Mouse (Mus musculus): ENCODE results near the gene Zfp536. TPM values are rescaled to one million over a fixed set of nuclear protein-coding genes. Genes with fewer than 3 reads are reported as not detected.

Zfp536 gene
- polyA plus RNA-seq (2015; fragmentation: Nextera tagmentation; extraction: Ambion mirVana) = 3.2 and 3.5 TPM in 2 replicates

DNA sequence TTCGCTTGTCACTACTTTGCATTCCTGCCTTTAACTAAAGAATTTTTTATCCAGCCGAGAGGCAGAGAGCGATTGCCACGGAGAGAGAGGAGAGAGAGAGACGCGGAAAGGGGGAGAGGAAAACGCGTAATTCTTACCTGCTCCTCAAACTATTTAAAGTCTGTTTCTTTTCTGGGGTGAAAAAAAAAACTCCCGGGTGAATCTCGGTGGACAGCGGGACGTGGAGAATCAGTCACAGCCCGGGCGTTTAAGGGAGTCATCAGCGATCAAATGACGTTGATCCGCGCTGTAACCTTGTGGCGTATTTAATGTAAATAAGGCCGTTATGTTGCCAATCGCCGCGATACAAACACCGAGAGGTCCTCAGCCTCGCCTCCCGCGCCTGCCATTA, at the start of gene Zfp536:
Zfp536 (minus strand) TSS at position 330 of the 391 bp plus-strand sequence.
- Histone ChIP-seq H3K27ac (ENCODE audit: low read length) (no peak within 1 kb of the TSS), H3K4me1 (ENCODE audit: insufficient read depth, low read depth, low read length) (peaks cover 9% of the 10 kb centered on the region; the same call in 1 of the 2 replicates), H3K4me3 (ENCODE audit: low read depth, low read length) (peak within 1 kb of the TSS; percentile 51), H3K36me3 (ENCODE audit: insufficient read depth, low read length) (no peaks in the 10 kb centered on the region), H3K4me2 (replicated peaks; ENCODE audit: low read depth, low read length) (peak within 1 kb of the TSS; percentile 75), H3K9me3 (ENCODE audit: low read length) (no peaks in the 10 kb centered on the region), H3K27me3 (replicated peaks; ENCODE audit: insufficient read depth, low read length) (peaks cover 58% of the 10 kb centered on the region), H3K9ac (replicated peaks; ENCODE audit: low read depth) (no peak within 1 kb of the TSS)
- 1% methylated on average over 27 of the region's 27 CpGs for WGBS
- DNase-seq (ENCODE audit: low spot score) (peak; percentile 22), ATAC-seq (no peak)
- TF ChIP-seq CTCF (IDR thresholded peaks at IDR 0.05) (no peak), EP300 (IDR thresholded peaks at IDR 0.05) (no peak)

DNA sequence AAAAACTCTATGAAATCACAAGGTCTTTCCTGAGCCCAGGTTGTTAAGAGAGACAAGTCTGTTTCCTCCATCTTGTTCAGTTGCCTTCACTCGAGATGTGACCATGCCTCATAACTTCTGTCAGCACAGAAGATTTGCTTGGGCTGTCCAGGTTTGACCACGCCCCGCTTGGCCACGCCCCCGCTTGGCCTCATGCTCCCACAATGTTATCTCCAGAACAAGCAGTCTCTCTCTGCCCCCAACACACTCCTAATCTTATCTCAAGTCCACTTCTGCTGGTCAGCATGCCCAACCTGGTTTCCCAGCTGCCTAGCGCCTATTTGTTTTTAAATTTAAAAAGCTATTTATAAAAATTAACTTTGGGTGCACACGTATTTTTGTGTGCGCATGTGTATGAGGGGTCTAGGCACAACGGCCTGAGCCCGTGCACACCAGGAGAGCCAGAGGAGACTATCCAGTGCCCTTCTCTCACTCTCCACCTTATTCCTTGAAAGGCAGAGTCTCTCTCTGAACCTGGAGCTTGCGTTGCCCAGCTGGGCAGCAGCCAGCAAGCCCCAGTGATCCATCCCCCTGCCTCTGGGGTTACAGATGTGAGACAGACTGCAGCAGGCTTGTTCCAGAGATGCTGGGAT, 47.3 kb upstream of the Zfp536 start:
- H3K4me2 ChIP-seq (replicated peaks; ENCODE audit: low read depth, low read length) = no peak overlapping the region
- DNase-seq (ENCODE audit: low spot score) (no peak), ATAC-seq (no peak)
- H3K4me3 ChIP-seq (ENCODE audit: low read depth, low read length) = no peak overlapping the region
- no peaks in the 10 kb centered on the region for H3K9me3 ChIP-seq (ENCODE audit: low read length)
- WGBS = 55% methylated on average over 11 of the region's 11 CpGs
- H3K4me1 ChIP-seq (ENCODE audit: insufficient read depth, low read depth, low read length) = no peaks in the 10 kb centered on the region
- no peak overlapping the region for H3K27ac ChIP-seq (ENCODE audit: low read length)
- no peak overlapping the region for H3K9ac ChIP-seq (replicated peaks; ENCODE audit: low read depth)
- no peaks in the 10 kb centered on the region for H3K36me3 ChIP-seq (ENCODE audit: insufficient read depth, low read length)
- TF ChIP-seq CTCF (IDR thresholded peaks at IDR 0.05) (no peak), EP300 (IDR thresholded peaks at IDR 0.05) (no peak)
- no peaks in the 10 kb centered on the region for H3K27me3 ChIP-seq (replicated peaks; ENCODE audit: insufficient read depth, low read length)

DNA sequence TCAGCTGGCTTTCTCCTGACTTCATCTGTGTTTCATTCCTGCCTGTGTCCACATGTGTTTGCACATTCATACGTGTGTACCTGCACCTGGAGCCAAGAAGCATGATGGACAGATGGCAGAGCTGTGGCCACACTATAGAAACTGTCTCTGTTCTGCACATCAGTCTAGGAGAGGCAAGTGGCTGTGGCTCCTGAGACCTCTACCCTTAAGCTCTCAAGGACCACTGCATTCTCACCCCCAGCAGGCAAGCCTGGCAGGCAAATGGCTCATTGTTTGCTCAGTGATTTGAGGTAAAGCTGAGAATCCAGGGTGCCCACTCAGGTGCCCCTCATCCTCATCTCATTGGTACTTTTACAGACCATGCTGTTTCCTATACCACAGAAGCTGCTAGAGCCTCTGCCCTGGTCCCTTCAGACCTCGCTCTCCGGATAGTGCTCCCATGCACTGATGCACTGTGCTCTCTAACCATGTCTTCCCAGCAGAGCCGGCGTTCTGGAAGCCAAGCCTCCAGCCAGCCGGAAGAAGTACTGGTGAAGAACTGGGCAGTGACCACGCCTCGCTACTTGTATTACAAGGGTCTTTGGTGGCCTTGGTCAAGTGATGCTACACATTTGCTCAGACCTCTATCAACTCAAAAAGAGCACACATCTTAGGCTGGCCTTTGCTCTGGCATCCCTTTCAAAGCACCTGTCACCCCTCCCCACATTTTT, 45.3 kb upstream of the Zfp536 start:
- H3K4me1 ChIP-seq (ENCODE audit: insufficient read depth, low read depth, low read length) = no peaks in the 10 kb centered on the region
- TF ChIP-seq EP300 (IDR thresholded peaks at IDR 0.05) (no peak), CTCF (IDR thresholded peaks at IDR 0.05) (no peak)
- no peaks in the 10 kb centered on the region for H3K9me3 ChIP-seq (ENCODE audit: low read length)
- no peak overlapping the region for H3K27ac ChIP-seq (ENCODE audit: low read length)
- H3K36me3 ChIP-seq (ENCODE audit: insufficient read depth, low read length) = no peaks in the 10 kb centered on the region
- WGBS = 77% methylated on average over 8 of the region's 8 CpGs
- no peak overlapping the region for H3K4me2 ChIP-seq (replicated peaks; ENCODE audit: low read depth, low read length)
- no peak overlapping the region for H3K4me3 ChIP-seq (ENCODE audit: low read depth, low read length)
- no peak overlapping the region for H3K9ac ChIP-seq (replicated peaks; ENCODE audit: low read depth)
- no peak for ATAC-seq
- no peaks in the 10 kb centered on the region for H3K27me3 ChIP-seq (replicated peaks; ENCODE audit: insufficient read depth, low read length)
- no peak for DNase-seq (ENCODE audit: low spot score)

DNA sequence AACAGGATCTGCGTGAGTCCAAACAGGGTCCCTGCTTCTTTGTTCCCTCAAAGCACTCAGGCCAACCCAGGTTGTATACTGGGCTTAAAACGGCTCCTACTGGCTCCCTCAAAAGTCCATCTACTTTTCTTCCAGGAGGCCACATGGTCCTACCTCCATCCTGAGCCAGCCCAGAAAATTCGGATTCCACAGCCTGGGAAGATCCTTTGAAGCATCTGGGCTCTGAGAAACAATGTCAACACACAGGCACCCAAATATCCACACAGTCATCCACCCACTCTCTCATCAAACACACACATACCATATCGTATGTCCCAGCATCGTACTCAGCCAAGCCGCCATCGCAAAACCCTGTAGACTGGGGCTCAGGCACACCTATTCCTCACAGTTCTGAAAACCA, 43.5 kb upstream of the Zfp536 start:
- Histone ChIP-seq H3K27me3 (replicated peaks; ENCODE audit: insufficient read depth, low read length) (no peaks in the 10 kb centered on the region), H3K36me3 (ENCODE audit: insufficient read depth, low read length) (no peaks in the 10 kb centered on the region), H3K4me3 (ENCODE audit: low read depth, low read length) (no peak overlapping the region), H3K4me1 (ENCODE audit: insufficient read depth, low read depth, low read length) (no peaks in the 10 kb centered on the region), H3K9me3 (ENCODE audit: low read length) (no peaks in the 10 kb centered on the region), H3K9ac (replicated peaks; ENCODE audit: low read depth) (no peak overlapping the region), H3K27ac (ENCODE audit: low read length) (no peak overlapping the region), H3K4me2 (replicated peaks; ENCODE audit: low read depth, low read length) (no peak overlapping the region)
- ATAC-seq = no peak
- TF ChIP-seq CTCF (IDR thresholded peaks at IDR 0.05) (no peak), EP300 (IDR thresholded peaks at IDR 0.05) (no peak)
- no peak for DNase-seq (ENCODE audit: low spot score)
- WGBS = 80% methylated on average over 7 of the region's 7 CpGs

DNA sequence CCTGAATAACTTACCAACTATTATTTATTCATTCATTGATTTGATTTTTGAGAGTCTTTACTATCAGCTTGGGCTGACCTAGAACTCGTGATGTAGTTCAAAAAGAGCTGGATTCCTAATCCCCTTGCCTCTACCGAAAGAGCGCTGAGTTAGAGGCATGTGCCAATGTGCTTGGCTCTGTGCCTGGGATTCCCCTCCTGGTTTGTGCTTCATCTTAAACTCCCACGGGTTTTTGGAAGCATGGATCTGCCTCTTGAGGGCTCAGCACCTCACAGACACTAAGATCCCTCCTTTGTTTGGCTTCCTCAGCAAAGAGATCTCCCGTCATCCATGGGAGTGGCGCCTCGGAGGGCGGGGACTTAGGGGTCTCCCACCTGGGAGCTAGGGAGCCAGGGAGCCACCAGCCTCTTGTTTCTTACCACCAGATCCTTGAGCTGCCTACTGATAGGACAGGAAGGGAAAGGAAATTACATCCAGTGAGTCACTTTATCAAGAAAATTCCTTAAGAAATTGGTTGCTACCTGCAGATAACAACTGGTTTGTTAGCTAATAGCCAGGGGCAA, 41.5 kb upstream of the Zfp536 start:
- ATAC-seq = no peak
- Histone ChIP-seq H3K36me3 (ENCODE audit: insufficient read depth, low read length) (no peaks in the 10 kb centered on the region), H3K9me3 (ENCODE audit: low read length) (no peaks in the 10 kb centered on the region), H3K27me3 (replicated peaks; ENCODE audit: insufficient read depth, low read length) (no peaks in the 10 kb centered on the region), H3K27ac (ENCODE audit: low read length) (no peak overlapping the region), H3K4me2 (replicated peaks; ENCODE audit: low read depth, low read length) (no peak overlapping the region), H3K4me1 (ENCODE audit: insufficient read depth, low read depth, low read length) (no peaks in the 10 kb centered on the region), H3K4me3 (ENCODE audit: low read depth, low read length) (no peak overlapping the region), H3K9ac (replicated peaks; ENCODE audit: low read depth) (no peak overlapping the region)
- TF ChIP-seq CTCF (IDR thresholded peaks at IDR 0.05) = no peak
- TF ChIP-seq EP300 (IDR thresholded peaks at IDR 0.05) = no peak
- WGBS = 43% methylated on average over 8 of the region's 8 CpGs
- DNase-seq (ENCODE audit: low spot score) = no peak

DNA sequence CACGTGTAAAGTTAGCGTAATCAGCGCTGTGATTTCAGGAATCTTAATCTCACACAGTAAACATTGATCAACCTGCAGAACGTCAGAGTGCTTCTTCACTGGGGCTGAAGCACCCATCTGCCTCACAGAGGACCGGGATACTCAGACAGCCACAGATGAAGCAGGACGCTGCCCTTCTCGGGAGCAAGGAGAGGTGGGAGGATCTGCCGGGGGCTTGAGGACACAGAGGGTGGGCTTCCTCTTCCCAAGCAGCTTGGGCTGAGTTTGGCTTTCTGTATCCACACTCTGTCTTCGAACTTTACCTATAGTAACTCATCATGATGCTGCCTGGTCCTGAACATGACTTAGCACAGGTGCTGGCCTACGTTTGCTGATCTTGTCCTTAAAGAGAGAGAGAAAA, 40.2 kb upstream of the Zfp536 start:
- TF ChIP-seq EP300 (IDR thresholded peaks at IDR 0.05) (no peak), CTCF (IDR thresholded peaks at IDR 0.05) (no peak)
- H3K9me3 ChIP-seq (ENCODE audit: low read length) = no peaks in the 10 kb centered on the region
- H3K27ac ChIP-seq (ENCODE audit: low read length) = no peak overlapping the region
- H3K4me1 ChIP-seq (ENCODE audit: insufficient read depth, low read depth, low read length) = no peaks in the 10 kb centered on the region
- DNase-seq (ENCODE audit: low spot score) (no peak), ATAC-seq (no peak)
- no peaks in the 10 kb centered on the region for H3K36me3 ChIP-seq (ENCODE audit: insufficient read depth, low read length)
- no peak overlapping the region for H3K9ac ChIP-seq (replicated peaks; ENCODE audit: low read depth)
- WGBS = 53% methylated on average over 10 of the region's 10 CpGs
- no peak overlapping the region for H3K4me2 ChIP-seq (replicated peaks; ENCODE audit: low read depth, low read length)
- H3K4me3 ChIP-seq (ENCODE audit: low read depth, low read length) = no peak overlapping the region
- H3K27me3 ChIP-seq (replicated peaks; ENCODE audit: insufficient read depth, low read length) = no peaks in the 10 kb centered on the region

All from lung, postnatal 0 days (tissue).